Mouse (Mus musculus) left cerebral cortex, adult 2 months (tissue): ENCODE data around the gene Zdhhc23. TPM values are rescaled to one million over a fixed set of nuclear protein-coding genes. Genes with fewer than 3 reads are reported as not detected.

Source experiments
- DNase-seq, 2 experiments: peaks; one replicate each; pipeline ENCODE4 v3.0.0; 2021 to 2022; ENCODE audit warnings: low spot score in 2 of 2, mixed read lengths in 1 of 2; ENCODE audit errors: extremely low spot score in 1 of 2
- H3K27ac ChIP-seq: fragments of 200-600 bp; 2 replicates; pipeline ENCODE4 v1.8.1; 2022
- H3K4me3 ChIP-seq: fragments of 200-600 bp; 2 replicates; pipeline ENCODE4 v1.8.1; 2022
- CTCF ChIP-seq: fragments of 200-600 bp; IDR thresholded peaks from 2 replicates; pipeline ENCODE4 v1.8.1; 2022; ENCODE audit warnings: antibody characterized with exemption, mild to moderate bottlenecking, moderate library complexity
- intact Hi-C: fragments of 180-260 bp; cut with DNase I; formaldehyde crosslinking; loops from one replicate; pipeline ENCODE4 v1.15.1; 2025
- total RNA-seq, 2 experiments: library from RNA; stranded (reverse); gene quantifications; 2 replicates each; pipeline ENCODE4 v1.2.3; 2021

Zdhhc23 gene
- total RNA-seq, 2 experiments from 2014 or later, result 27.0 to 28.2 TPM

- DNase-seq, result no peak
- intact Hi-C loops, result no loop called here
- TF ChIP-seq CTCF, result no peak
- Histone ChIP-seq H3K27ac (no peak overlapping the region), H3K4me3 (no peak overlapping the region)
These were observed 19.5 kb upstream of the Zdhhc23 start for GRCm38 (mm10) chr16:43999111-43999510.

GRCm38 (mm10) chr16:43994623-43995022 lies 15.0 kb upstream of the Zdhhc23 start:
- H3K27ac ChIP-seq, result no peak overlapping the region
- TF ChIP-seq CTCF, result no peak
- DNase-seq, result no peak
- H3K4me3 ChIP-seq, result no peak overlapping the region
- intact Hi-C loops, result no loop called here

- no peak overlapping the region for H3K27ac ChIP-seq
- no peak for TF ChIP-seq CTCF
- H3K4me3 ChIP-seq, result no peak overlapping the region
- DNase-seq, result no peak
- intact Hi-C loops, result no loop called here
These were observed 6.7 kb upstream of the Zdhhc23 start for GRCm38 (mm10) chr16:43986299-43986698.

- intact Hi-C loops, result no loop called here
- TF ChIP-seq CTCF, result no peak
- H3K27ac ChIP-seq, result peak overlapping the region; percentile 69
- H3K4me3 ChIP-seq, result peak overlapping the region; percentile 92
- no peak for DNase-seq
These were observed 569 bp upstream of the Zdhhc23 start for GRCm38 (mm10) chr16:43980110-43980609.

GRCm38 (mm10) chr16:43979010-43979327 lies 622 bp downstream of the Zdhhc23 start:
- intact Hi-C loops, result loop anchor here (5.0 kb wide), 1 partner anchor 87 kb away; no protein-coding TSS in a partner anchor
- no peak for TF ChIP-seq CTCF
- DNase-seq, result no peak
- Histone ChIP-seq H3K27ac (peak overlapping the region; percentile 93), H3K4me3 (peak overlapping the region; percentile 92)

- intact Hi-C loops, result no loop called here
- no peak overlapping the region for H3K4me3 ChIP-seq
- peak overlapping the region; percentile 50; the same call in 1 of the 2 replicates for H3K27ac ChIP-seq
- DNase-seq, result no peak
- no peak for TF ChIP-seq CTCF
These were observed 5.9 kb downstream of the Zdhhc23 start for GRCm38 (mm10) chr16:43973606-43974220.

- intact Hi-C loops, result no loop called here
- no peak for TF ChIP-seq CTCF
- peak overlapping the region; percentile 50; the same call in 1 of the 2 replicates for H3K27ac ChIP-seq
- H3K4me3 ChIP-seq, result no peak overlapping the region
- DNase-seq, result no peak
These were observed 6.4 kb downstream of the Zdhhc23 start for GRCm38 (mm10) chr16:43973147-43973546.

- Histone ChIP-seq H3K27ac (no peak overlapping the region), H3K4me3 (no peak overlapping the region)
- intact Hi-C loops, result no loop called here
- DNase-seq, result no peak
- TF ChIP-seq CTCF, result no peak
These were observed 7.2 kb downstream of the Zdhhc23 start for GRCm38 (mm10) chr16:43972391-43972790.

- H3K4me3 ChIP-seq, result no peak overlapping the region
These were observed 7.8 kb downstream of the Zdhhc23 start for GRCm38 (mm10) chr16:43971741-43972140.

GRCm38 (mm10) chr16:43971189-43971588 lies 8.4 kb downstream of the Zdhhc23 start:
- no peak for DNase-seq
- TF ChIP-seq CTCF, result no peak
- H3K27ac ChIP-seq, result no peak overlapping the region
- no peak overlapping the region for H3K4me3 ChIP-seq
- intact Hi-C loops, result no loop called here

More at GRCm38 (mm10) chr16:43971741-43972140, 7.8 kb downstream of the Zdhhc23 start:
- H3K27ac ChIP-seq, result no peak overlapping the region
- no peak for TF ChIP-seq CTCF
- DNase-seq, result no peak
- intact Hi-C loops, result no loop called here

- TF ChIP-seq CTCF, result no peak
- intact Hi-C loops, result no loop called here
- Histone ChIP-seq H3K27ac (no peak overlapping the region), H3K4me3 (no peak overlapping the region)
- DNase-seq, result no peak
These were observed 9.2 kb downstream of the Zdhhc23 start for GRCm38 (mm10) chr16:43970426-43970825.

- no peak for DNase-seq
- peak overlapping the region; percentile 55 for H3K27ac ChIP-seq
- intact Hi-C loops, result no loop called here
- no peak overlapping the region for H3K4me3 ChIP-seq
- no peak for TF ChIP-seq CTCF
These were observed 13.7 kb downstream of the Zdhhc23 start for GRCm38 (mm10) chr16:43965781-43966389.

- H3K27ac ChIP-seq, result peak overlapping the region; percentile 30; the same call in 1 of the 2 replicates
- no peak overlapping the region for H3K4me3 ChIP-seq
- intact Hi-C loops, result no loop called here
These were observed 15.8 kb downstream of the Zdhhc23 start for GRCm38 (mm10) chr16:43963780-43964179.

More at GRCm38 (mm10) chr16:43963780-43964179, 15.8 kb downstream of the Zdhhc23 start:
- no peak for DNase-seq
- TF ChIP-seq CTCF, result no peak
